Comparison of ENCODE assay signal across 30 mouse cellular contexts in the genomic region with DNA sequence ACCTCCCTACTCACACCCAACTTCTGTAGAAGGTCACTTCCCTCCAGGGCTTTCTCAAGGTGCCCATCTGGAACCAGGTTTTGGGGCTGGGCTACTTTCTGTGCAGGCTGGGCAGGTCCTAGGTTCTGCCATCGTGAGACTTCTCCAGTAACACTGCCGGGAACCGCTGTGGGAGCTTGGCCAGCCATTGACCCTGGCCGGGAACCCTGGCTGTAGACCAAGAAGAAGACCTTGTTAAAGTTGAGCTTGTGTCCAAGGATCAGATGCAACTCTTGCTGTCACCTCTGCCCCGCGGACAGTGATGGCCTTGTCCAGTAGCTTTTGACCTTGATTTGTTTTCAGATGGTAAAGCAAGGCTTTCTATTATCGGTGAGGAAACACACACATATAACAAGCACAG. TPM values are rescaled to one million over a fixed set of nuclear protein-coding genes. Genes with fewer than 3 reads are reported as not detected.
DNase-seq lines count a peak whose midpoint lies in the region.
"Had no signal": no experiment of that assay in that cellular context is flagged by ENCODE, and none has a peak within 500 bp of the region (broad histone marks: within the 10 kb centered on the region; RNA-seq: fewer than 3 reads in every experiment).

No protein-coding gene starts in this region.

- H3K36me3 ChIP-seq in forebrain, embryonic 10.5 days (replicated peaks) = no peaks in the 10 kb centered on the region
- H3K36me3 ChIP-seq: embryonic facial prominence, embryonic 15.5 days; forebrain, embryonic 15.5 days; heart, embryonic 13.5 days; hindbrain, embryonic 12.5 days had no signal

- H3K4me1 ChIP-seq in forebrain, embryonic 10.5 days = no peaks in the 10 kb centered on the region
- H3K4me1 ChIP-seq: embryonic facial prominence, embryonic 15.5 days; forebrain, embryonic 15.5 days; hindbrain, embryonic 12.5 days had no signal

- H3K27me3 ChIP-seq in forebrain, embryonic 10.5 days (ENCODE audit: poor library complexity, severe bottlenecking) = no peaks in the 10 kb centered on the region
- H3K27me3 ChIP-seq: embryonic facial prominence, embryonic 15.5 days; forebrain, embryonic 15.5 days; hindbrain, embryonic 12.5 days had no signal

- WGBS in forebrain, embryonic 10.5 days = 91% methylated on average over 7 of the region's 7 CpGs

- no peak overlapping the region for H3K27ac ChIP-seq in forebrain, embryonic 10.5 days
- H3K27ac ChIP-seq: embryonic facial prominence, embryonic 15.5 days; forebrain, embryonic 15.5 days; heart, embryonic 13.5 days; hindbrain, embryonic 12.5 days had no signal

- H3K9me3 ChIP-seq in forebrain, embryonic 10.5 days = peaks cover 14% of the 10 kb centered on the region; the same call in 1 of the 2 replicates
- H3K9me3 ChIP-seq: embryonic facial prominence, embryonic 15.5 days; forebrain, embryonic 15.5 days had no signal

- DNase-seq in ovary, adult 18-20 months (ENCODE audit: low spot score) = peak; percentile 84
- no peak for DNase-seq in ovary, postnatal 10 days (ENCODE audit: low spot score)
- DNase-seq in adrenal gland, adult 8-10 months = peak; percentile 90
- peak; percentile 80 to 90 for DNase-seq in adrenal gland, postnatal 36 days
- no peak for DNase-seq in kidney, adult 9 months
- DNase-seq in forebrain, embryonic 10.5 days (ENCODE audit: extremely low spot score, low spot score) = no peak
- DNase-seq: cerebellum, adult 11 months; cerebellum, adult 8-10 months; cerebellum, postnatal 14 days; embryo, embryonic 11 days; gastrocnemius, postnatal 25 days; heart, postnatal 36 days had no signal

- H3K4me3 ChIP-seq in forebrain, embryonic 10.5 days = no peak overlapping the region
- H3K4me3 ChIP-seq: embryonic facial prominence, embryonic 15.5 days; erythroblast, embryonic 14.5 days; forebrain, embryonic 15.5 days; heart, embryonic 13.5 days; hindbrain, embryonic 12.5 days had no signal

RNA-seq across cellular contexts. Expression of a gene that starts 5.9 kb away (rescaled TPM):
- 10 to 100 TPM in 2 of 4 experiments, 1 to 10 TPM in 1, not detected in 1; 1.1 to 60.0 (median 24.4) TPM for total RNA-seq in adrenal gland, adult 8-10 months (2022)
- 10 to 100 TPM in 1 of 2 experiments, under 1 TPM in 1; 0.73 to 23.5 TPM for total RNA-seq in adrenal gland, postnatal 36 days (2021)
- polyA plus RNA-seq in forebrain, embryonic 10.5 days (2016; fragmentation: Nextera tagmentation; extraction: Ambion mirVana) = not detected in 2 replicates
- total RNA-seq: CH12.LX; common myeloid progenitor, adult 5-6 weeks; gastrocnemius, postnatal 25 days; granulocyte monocyte progenitor cell, adult 5-6 weeks; heart, postnatal 36 days had no signal
- polyA plus RNA-seq: activated CD4-positive, CD25-positive, alpha-beta regulatory T cell, adult 4 months; brain, embryonic 14.5 days; embryonic facial prominence, embryonic 11.5 days; erythroblast, embryonic 14.5 days; forebrain, embryonic 11.5 days; forebrain, embryonic 15.5 days; frontal cortex, adult 2 months; hindbrain, embryonic 12.5 days; hindbrain, embryonic 16.5 days; inflammation-experienced regulatory T-cells, adult 6 months; Patski had no signal

RNA-seq across cellular contexts. Expression of a gene that starts 19.5 kb away (rescaled TPM):
- total RNA-seq in adrenal gland, adult 8-10 months (2022) = 10 to 100 TPM; 13.6 to 20.2 (median 17.0) TPM
- total RNA-seq in adrenal gland, postnatal 36 days (2021) = 10 to 100 TPM; 16.8 to 18.4 TPM
- polyA plus RNA-seq in forebrain, embryonic 10.5 days (2016; fragmentation: Nextera tagmentation; extraction: Ambion mirVana) = 45.0 and 46.0 TPM in 2 replicates

RNA-seq across cellular contexts. Expression of a gene that starts 24.5 kb away (rescaled TPM):
- not detected for total RNA-seq in adrenal gland, adult 8-10 months (2022)
- not detected for total RNA-seq in adrenal gland, postnatal 36 days (2021)
- polyA plus RNA-seq in forebrain, embryonic 10.5 days (2016; fragmentation: Nextera tagmentation; extraction: Ambion mirVana) = 0.11 TPM in 1 of 2 replicates, not detected in the other
- total RNA-seq: CH12.LX; common myeloid progenitor, adult 5-6 weeks; gastrocnemius, postnatal 25 days; granulocyte monocyte progenitor cell, adult 5-6 weeks; heart, postnatal 36 days had no signal
- polyA plus RNA-seq: brain, embryonic 14.5 days; embryonic facial prominence, embryonic 11.5 days; embryonic facial prominence, embryonic 15.5 days; erythroblast, embryonic 14.5 days; forebrain, embryonic 11.5 days; heart, embryonic 13.5 days; heart, postnatal 0 days; hindbrain, embryonic 12.5 days; hindbrain, embryonic 16.5 days; inflammation-experienced regulatory T-cells, adult 6 months; Patski had no signal

RNA-seq across cellular contexts. Expression of a gene that starts 31.6 kb away (rescaled TPM):
- under 1 TPM in 3 of 4 experiments, not detected in 1; 0.09 to 0.27 (median 0.24) TPM for total RNA-seq in adrenal gland, adult 8-10 months (2022)
- not detected for total RNA-seq in adrenal gland, postnatal 36 days (2021)
- 0.06 and 0.09 TPM in 2 replicates for polyA plus RNA-seq in forebrain, embryonic 10.5 days (2016; fragmentation: Nextera tagmentation; extraction: Ambion mirVana)
- total RNA-seq: gastrocnemius, postnatal 25 days; granulocyte monocyte progenitor cell, adult 5-6 weeks had no signal
- polyA plus RNA-seq: activated CD4-positive, CD25-positive, alpha-beta regulatory T cell, adult 4 months; embryonic facial prominence, embryonic 11.5 days; erythroblast, embryonic 14.5 days had no signal

RNA-seq across cellular contexts. Expression of a gene that starts 48.1 kb away (rescaled TPM):
- total RNA-seq in adrenal gland, adult 8-10 months (2022) = not detected
- total RNA-seq in adrenal gland, postnatal 36 days (2021) = not detected
- polyA plus RNA-seq in forebrain, embryonic 10.5 days (2016; fragmentation: Nextera tagmentation; extraction: Ambion mirVana) = not detected in 2 replicates
- total RNA-seq: adrenal gland, postnatal 4 days; common myeloid progenitor, adult 5-6 weeks; gastrocnemius, postnatal 25 days; granulocyte monocyte progenitor cell, adult 5-6 weeks; heart, postnatal 36 days had no signal
- polyA plus RNA-seq: activated CD4-positive, CD25-positive, alpha-beta regulatory T cell, adult 4 months; embryonic facial prominence, embryonic 11.5 days; embryonic facial prominence, embryonic 15.5 days; erythroblast, embryonic 14.5 days; forebrain, embryonic 11.5 days; heart, embryonic 13.5 days; hindbrain, embryonic 12.5 days; inflammation-experienced regulatory T-cells, adult 6 months had no signal

Comparison
In these comparisons a context has a peak if more than half of its experiments do, and no peak if none do; other contexts are left out.
1. DNase-seq: peak in ovary, adult 18-20 months (single experiment), adrenal gland, adult 8-10 months (single experiment) and adrenal gland, postnatal 36 days (2 of 2); none in ovary, postnatal 10 days (single experiment), kidney, adult 9 months (single experiment) and forebrain, embryonic 10.5 days (single experiment).